Mouse (Mus musculus) thymus, adult 2 months (tissue): ENCODE measurements around the gene Ager.

ENCODE experiments used
- CTCF ChIP-seq: fragments of 200-500 bp; IDR thresholded peaks from 2 replicates; pipeline ENCODE4 v1.5.1; 2012; ENCODE audit warnings: mild to moderate bottlenecking, control low read depth, low read length, moderate library complexity, borderline replicate concordance; ENCODE audit not compliant: control insufficient read depth, poor library complexity, insufficient read depth; ENCODE audit errors: extremely low read depth
- POLR2A ChIP-seq: fragments of 200-500 bp; IDR thresholded peaks from 2 replicates; pipeline ENCODE4 v1.6.1; 2012; ENCODE audit warnings: mild to moderate bottlenecking, low read length, control low read depth, moderate library complexity; ENCODE audit not compliant: control insufficient read depth, poor library complexity, insufficient read depth; ENCODE audit errors: extremely low read depth

DNA sequence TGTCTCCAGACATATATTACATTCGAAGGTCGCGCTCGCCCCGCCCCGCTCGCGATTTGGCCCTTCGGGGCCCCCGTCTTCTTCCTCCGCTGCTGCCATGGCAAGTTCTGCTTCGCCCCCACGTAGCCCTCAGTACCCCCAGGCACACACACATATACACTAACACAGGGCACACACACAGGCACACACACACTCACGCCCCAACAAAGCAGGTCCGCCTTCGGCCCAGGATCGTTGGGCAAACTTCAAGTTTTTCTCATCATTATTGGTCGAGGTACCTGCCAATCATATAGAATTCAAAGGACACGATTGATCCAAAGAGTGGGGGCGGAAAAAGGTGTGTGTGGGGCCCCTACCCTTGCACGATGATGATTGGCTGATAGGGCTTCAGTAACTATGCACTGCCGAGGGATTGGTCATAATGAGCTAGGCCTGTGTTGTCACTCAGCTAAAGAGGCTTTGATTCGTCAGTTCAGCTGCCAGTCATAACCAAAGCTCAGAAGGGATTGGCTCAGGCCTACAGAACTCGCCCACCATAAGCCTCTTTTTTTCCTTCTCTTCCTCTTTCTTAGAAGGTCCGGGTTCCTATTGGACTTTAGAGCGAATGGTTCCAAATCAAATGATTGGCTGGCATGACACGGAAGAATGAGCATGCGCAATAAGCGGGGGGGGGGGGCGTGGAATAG, 5.9 kb downstream of the Ager start, which contains the start of gene Rnf5:
- no peak for TF ChIP-seq CTCF
- TF ChIP-seq POLR2A: peak; percentile 47
